Mouse (Mus musculus): ENCODE measurements around the gene Fbh1.

Fbh1 gene

DNA sequence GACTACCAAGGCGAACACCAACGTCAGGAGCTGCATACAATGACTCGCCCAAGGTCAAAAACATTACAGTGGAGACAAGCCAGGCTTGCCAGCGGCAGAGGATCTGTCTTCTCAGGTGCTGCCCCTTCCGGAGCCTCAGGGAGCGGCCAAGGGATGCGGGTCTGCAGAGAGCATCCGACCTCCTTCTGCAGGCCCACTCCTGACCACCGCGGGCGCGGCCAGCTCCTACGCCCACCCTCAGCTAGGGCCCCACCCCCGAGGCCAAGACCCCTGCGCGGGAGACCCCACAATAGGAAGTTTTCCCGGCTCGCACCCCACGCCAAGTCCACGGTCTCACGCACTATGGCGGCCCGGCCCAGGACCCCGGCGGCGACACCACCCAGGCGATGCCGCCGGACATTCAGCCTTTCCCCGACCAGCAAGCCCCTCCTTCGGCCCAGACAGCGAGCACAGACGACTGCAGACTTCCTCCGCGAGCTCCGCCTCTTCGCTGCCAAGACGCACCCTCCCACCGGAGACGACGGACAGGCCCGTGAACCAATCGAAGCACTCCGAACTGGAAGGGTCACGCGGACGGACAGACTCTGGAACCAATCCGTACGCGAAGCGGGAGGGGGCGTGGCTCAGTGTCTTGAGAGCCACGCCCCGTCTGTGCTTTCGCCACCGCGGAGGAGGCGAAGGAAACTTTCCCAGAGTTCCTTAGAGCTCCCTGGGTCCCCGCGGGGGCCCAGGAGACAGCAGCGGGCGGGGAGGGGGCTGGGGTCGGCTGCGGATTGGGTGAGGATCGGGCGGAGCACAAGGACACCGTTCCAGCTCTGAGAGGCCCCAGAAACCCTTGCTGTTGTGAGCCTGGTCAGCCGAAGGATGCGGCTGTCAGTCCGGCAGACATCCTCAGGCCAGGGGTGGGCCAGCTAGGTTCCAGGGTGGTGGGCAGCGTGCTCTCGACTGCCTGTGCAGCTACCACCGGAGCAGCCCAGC lies at the start of gene Fbh1, which contains the start of gene Ankrd16:
Fbh1 (minus strand) TSS at position 492 of the 978 bp plus-strand sequence.
Ankrd16 (plus strand) TSS at position 786 of the 978 bp plus-strand sequence.
- peak; percentile 100 for DNase-seq (ENCODE audit: low spot score in 2 of 2)

DNA sequence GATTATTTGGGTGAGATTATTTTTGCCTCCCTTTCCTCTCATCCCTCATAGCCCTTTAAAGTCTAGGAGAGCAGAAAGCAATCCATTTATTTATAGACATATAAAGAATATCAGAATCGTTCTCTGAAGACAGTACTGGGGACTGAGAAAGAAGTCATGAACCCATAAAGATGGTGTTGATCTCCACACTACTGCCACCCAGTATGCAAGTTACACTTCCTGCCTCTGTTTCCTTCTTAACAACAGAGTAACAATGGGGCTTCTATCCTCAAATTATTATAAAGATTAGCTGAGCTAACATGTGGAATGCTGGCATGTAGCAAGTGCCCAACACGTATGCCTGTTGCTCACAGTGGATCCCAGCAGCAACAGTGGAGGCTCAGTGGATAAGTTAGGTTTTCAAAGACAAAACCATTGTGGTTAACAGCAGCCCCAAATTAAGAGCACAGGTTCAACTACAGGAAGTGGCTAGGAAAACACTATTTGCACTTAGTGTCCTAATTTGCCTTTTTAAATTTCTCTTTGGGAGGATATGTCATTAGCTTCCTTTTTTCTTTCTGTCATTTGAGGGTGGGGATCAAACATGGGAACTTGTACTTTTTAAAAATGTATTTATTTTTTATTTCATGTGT lies 24.0 kb upstream of the Fbh1 start:
- no peak for DNase-seq (ENCODE audit: low spot score in 2 of 2)

DNA sequence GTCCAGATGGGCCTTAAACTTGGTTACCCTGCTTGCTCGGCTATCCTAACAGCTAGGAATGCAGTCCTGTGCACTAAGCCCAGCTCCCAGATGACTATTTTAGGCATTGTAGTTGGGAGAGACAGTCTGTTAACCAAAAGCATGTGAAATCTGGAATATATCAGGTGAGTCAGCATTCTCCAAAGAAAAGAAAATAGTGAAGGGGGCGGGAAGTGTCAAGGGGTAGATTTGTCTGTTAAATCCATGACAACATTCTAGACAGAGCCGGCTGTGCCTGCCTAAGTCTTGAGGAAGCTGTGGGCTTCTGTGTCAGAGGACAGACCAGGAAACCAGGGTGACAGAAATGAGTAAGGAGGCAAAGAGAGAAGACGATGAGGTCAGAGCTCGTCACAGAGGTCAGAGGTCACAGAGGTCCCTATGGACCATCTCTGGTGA lies 20.6 kb upstream of the Fbh1 start:
- DNase-seq (ENCODE audit: low spot score in 2 of 2) = no peak

DNA sequence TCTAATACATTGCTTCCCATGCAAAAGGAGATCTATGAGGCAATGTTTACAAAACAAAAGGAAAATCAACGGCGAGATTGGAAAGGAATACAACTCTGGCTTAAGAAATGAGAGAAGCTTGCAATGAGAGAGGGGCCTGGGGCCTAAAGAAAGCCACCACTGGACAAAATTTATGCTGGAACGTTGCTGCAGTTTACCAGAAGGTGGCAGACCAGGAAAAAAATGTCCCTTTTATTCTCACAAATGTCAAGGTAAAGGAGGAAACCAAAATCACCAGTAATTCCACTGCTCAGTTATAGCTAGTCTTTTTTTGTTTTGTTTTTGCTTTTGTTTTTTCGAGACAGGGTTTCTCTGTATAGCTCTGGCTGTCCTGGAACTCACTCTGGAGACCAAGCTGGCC lies 17.3 kb upstream of the Fbh1 start:
- DNase-seq (ENCODE audit: low spot score in 2 of 2) = no peak

DNA sequence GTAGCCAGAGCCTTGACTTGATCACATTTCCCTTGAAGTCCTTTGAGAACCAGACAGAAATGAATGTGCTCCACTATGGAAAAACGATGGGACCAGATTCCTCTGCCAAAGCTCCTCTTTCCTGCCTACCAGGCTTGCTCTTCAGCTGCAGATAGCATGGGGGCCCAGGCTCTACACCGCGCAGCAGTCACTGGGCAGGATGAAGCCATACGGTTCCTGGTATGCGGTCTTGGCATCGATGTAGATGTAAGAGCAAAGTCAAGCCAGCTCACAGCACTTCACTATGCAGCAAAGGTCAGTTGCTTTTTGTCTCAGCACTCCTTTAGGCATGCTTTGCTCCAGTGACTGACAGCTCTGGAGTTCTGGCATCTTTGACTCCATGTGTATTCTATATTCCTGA lies 6.8 kb upstream of the Fbh1 start:
- no peak for DNase-seq (ENCODE audit: low spot score in 2 of 2)

DNA sequence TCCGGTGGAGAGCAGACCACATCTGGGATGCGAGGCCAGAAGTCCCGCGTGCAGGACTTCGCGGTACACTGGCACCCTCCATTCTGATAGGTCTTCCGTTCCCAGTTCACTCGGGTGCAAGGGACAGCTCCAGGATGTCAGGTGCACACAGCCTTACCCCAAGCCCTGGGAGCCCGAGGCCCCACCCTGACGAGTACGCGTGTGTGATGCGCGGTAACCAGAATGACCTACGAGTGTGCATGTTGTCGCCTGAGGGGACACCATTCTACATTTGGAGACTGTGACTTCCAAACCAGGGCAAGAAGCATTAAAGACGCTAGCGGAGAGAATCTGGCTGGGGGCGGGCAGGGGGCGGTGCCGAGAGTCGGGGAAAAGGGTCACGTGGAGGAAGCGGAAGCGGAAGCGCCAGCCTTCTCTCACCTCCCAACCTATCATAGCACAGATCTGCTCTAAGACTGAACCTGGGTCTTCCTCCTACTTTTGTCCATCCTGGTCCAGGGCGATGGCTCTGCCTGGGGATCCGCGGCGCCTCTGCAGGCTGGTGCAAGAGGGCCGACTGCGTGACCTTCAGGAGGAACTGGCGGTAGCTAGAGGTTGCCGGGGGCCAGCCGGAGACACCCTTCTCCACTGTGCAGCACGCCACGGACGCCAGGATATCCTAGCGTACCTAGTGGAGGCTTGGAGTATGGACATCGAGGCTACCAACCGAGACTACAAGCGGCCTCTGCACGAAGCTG lies 873 bp upstream of the Fbh1 start:
- DNase-seq (ENCODE audit: low spot score in 2 of 2) = peak; percentile 68 to 75

DNA sequence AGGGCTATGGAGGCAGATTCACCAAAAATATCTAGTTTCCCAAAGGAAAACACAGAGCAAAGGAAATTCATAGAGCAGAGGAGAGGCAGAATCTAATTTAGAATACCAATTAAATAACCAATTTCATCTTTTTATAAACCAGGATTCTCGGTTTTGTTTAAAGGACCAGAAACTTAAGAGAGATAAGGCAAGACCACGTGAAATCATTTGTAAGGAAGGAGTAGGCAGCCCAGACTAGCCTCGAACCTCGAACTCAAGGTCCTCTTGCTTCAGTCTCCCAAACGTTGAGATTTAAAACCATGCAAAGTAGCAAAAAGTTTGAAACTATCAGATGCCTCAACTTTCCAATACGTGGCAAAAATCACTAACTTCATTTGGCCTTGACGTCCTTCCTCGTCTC lies 967 bp downstream of the Fbh1 start:
- no peak for DNase-seq (ENCODE audit: low spot score in 2 of 2)

DNA sequence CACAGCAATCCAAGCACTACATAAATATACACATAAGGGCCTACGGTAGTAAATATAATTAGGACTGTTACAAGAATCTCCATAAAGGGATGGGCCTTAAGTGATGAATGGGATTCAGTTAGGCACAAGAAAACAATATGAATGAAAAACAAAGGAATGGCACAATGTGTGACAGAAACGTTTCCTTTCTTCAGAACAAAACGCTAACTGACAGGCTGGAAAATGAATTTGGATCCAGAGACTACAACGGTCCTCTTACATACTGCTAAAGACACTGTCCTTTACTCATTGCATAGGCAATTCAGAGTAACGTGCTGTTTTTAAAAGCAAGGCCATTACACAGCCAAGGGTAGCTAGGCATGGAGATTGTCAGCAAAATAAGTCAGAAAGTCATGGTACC lies 2.3 kb downstream of the Fbh1 start:
- DNase-seq (ENCODE audit: low spot score in 2 of 2) = no peak

DNA sequence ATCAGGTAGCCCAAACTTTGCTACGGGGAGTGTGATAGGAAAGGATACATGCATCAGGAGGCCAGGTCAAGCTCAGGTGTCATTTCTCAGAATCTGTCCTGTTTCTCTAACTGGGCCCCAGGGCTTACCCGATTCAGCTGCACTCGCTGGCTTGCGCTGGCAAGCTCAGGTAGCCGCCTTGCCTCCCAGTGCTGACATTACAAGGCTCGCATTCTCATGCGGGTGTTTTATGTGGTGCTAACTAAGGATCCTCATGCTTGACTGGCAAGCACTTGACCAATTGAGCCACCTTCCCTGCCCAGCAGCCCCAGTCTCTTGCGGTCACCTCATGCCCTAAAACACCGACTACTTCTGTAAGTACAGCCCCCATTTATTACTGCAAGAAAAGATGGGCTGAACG lies 3.0 kb downstream of the Fbh1 start:
- no peak for DNase-seq (ENCODE audit: low spot score in 2 of 2)

DNA sequence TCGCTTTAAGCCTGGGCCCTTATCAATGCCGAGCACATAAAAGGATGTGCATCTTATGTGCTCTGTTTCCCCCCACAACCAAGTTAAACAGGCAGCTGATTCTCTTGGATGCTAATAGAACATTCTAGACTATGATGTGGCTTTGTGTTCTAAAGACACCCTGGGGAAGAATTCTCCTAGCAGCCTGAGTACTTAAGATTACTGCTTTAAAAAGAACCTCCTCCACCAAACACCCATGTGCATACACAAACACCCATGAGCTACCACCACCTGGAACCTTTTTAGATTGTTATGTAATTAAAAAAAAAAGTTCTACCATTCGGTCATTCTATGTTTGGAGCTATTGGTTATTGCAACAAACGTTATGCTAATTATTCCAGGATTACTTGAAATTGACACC lies 5.0 kb downstream of the Fbh1 start:
- DNase-seq (ENCODE audit: low spot score in 2 of 2) = no peak

DNA sequence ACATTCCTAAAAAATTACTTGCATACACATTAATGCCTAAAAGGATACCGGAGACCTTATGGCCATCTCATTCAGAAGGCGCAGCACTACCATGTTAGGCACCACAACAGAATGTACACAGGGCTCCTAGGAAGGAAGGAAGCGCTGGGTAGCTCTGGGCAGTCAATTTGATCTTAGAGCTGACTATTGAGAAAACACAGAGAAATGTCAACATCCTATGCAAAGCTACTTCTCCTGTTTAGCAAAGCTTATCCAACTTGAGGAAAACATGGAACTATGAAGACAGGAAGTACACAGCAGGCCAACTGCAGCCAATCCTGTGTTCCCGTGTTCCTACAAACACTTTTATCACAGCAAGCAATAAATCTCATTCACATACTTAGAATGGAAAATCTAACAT lies 5.7 kb downstream of the Fbh1 start:
- no peak for DNase-seq (ENCODE audit: low spot score in 2 of 2)

DNA sequence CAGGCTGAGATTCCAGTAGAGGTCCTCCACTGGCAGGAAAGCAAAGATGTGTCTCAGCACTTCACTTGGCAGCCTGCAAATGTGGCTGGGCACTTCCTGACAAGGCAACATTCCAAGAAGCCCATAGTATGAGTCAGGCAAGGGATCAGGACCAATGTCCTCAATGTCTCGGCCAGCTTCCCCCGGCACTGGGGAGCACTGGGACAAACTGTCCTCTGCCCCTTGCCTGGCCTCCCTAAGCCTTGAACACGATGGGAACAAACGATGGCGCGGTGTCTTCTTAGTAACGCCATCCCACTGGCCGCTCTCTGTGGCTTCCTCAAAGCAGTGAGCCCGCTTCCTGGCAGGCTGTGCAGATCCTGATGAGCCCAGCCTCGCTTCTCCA lies 10.2 kb downstream of the Fbh1 start:
- no peak for DNase-seq (ENCODE audit: low spot score in 2 of 2)

DNA sequence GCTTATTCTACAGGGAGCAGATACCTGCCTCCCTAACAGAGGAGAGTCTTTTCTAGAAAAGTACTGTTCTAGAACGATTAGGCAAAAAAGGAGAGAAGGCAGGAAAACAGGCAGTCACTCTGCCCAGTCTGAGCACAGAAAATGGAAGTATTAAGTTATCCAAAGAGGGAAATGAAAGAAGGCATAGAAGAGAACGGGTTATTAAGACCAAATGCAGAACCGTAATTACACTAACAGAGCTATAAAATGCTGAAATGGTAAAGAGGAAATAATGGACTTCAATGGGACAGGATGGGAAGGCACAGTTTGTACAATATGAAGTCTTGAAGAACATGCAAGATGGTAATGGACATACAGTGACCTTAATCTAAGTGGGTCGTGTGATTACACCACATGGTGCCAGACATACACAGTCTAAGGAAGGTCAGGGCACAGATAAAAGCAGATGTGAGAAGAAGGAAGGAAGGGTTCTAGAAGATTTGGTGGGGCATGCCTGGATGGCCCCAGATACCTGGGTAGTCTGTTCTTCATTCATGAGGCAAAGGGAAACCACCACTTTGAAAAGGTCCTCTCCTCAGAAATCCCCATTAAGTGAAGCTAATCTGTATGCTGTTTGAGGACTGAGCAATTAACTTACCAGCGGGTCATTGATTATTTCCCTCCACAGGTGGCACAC lies 10.8 kb downstream of the Fbh1 start:
- no peak for DNase-seq (ENCODE audit: low spot score in 2 of 2)

DNA sequence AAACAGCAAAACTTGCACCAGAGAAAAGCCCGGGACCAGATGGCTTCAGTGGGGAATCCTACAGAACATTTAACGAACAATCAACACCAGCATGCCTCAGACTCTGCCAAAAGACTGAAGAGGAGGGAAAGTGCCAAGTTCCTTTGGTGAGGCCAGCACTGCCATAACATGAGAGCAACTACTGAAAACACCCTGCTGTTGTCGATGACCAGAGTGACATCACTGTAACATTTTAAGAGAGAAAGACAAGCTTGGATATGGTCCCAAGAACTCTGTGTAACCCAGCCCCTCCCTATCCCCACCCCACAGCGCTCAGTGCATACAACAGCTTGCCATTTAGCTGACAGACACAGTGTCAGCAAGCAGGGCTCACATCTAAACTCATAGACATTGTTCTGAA lies 11.7 kb downstream of the Fbh1 start:
- DNase-seq (ENCODE audit: low spot score in 2 of 2) = no peak

DNA sequence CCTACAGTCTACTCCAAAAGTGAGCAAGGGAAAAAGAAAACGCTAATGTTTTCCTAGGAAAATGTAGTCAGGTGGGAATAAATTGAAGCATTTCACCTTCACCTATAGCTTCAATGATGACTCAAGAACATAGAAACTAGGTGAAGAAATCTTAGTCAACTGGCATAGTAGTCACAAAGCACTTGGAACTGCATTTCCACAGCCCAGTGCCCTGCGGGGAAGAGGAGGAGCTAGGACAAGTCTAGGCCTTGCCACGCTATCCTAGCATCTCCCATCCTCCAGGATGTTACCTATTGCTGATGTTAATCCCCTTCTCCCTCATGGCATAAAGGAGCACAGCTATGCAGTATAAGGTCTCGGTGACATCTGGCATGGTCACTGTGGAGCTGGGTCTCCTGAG lies 14.8 kb downstream of the Fbh1 start:
- DNase-seq (ENCODE audit: low spot score in 2 of 2) = no peak

DNA sequence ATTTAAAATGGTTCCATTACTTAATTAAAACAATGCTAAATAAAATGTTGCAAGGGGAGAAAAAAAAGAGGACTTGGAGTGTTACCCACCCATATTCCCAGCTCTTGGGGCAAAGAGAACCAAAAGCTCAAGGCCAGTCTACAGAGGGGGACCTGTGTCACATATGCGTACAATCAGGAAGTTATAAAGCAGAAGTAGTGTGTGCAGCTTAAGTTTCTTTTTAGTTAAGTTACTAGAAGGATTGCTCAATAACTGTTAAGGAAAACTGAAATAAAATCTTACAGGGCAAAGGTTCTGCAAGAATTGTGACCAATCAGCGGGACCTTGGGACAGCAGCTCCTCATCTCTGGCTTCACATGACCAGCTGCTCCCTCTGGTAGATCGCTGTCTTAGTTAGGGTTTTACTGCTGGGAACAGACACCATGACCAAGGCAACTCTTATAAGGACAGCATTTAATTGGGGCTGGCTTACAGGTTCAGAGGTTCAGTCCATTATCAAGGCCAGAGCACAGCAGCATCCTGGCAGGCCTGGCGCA lies 37.8 kb downstream of the Fbh1 start:
- no peak for DNase-seq (ENCODE audit: low spot score in 2 of 2)

DNA sequence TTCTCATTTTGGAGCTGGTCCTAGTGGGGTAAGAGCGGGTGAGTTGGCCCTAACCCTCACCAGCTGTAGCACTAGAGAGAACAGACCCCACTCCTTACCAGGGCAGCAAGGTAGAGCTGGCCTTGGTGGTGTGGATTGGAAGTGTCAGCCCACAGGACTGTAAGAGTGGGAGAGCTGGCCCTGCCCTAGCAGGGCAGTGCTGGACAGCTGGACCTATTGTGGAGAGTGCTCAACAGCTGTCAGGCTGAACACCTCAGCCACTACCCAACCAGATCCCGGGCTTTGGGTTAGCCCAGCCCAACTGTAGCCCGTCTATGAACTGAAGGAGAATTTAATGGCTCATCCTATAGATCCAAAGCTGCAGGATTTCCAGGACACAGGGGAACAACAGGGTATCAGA lies 38.6 kb downstream of the Fbh1 start:
- no peak for DNase-seq (ENCODE audit: low spot score in 2 of 2)

DNA sequence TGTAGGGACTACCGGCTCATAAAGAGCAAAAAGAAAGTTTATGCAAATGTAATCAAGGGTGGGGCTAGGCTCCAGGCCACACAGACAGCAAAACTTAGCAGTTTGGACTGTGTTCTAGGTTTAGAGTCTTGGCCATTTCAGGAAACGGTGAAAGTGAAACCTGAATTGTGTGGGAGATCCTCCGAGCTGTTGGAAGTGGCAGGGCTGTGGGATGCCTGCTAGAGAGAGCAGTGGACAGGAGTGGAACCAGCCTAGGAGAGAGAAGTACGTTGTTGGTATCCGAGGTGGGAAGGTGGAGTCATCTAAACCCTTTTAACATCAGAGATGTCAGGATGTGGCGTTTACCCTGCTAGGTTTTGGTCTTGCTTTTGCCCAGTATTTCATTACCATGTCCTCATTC lies 41.5 kb downstream of the Fbh1 start:
- DNase-seq (ENCODE audit: low spot score in 2 of 2) = no peak

DNA sequence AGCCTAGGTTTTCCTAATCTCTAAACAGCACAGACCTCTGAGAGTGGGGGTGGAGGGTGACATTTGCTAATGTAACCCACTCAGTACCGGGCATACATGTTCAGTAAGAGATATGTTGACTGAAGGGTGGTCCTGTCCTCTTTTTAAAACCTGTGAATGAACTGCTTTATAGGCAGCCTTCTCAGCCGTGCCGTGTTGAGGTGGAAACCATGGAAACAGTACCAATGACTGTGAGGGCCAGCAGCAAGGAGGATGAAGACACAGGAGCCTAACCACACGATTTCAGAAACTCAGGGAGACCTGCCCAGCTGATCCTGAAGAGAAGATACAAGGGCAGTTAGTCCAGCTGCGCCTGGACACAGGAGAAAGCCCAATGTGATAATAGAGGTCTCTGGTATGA lies 44.4 kb downstream of the Fbh1 start:
- DNase-seq (ENCODE audit: low spot score in 2 of 2) = no peak

DNA sequence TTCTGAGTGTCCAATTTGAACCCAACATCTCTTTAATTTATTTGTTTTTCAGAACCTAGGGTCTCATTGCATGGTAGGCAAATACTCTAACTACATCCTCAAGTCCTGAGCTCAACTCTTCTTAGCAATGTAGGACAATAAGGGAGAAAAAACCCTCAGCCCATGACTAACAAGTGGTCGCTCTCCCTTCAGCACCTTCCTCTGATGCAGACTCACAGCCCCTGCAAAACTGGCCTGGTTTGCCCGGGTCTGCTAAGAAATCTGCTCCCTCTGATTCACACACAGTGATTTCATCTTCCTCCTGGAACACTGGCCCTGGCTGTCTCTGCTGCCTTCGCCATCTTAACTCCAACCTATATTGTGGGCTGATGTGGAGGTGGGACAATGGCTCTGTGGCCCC lies 48.3 kb downstream of the Fbh1 start:
- no peak for DNase-seq (ENCODE audit: low spot score in 2 of 2)

DNA sequence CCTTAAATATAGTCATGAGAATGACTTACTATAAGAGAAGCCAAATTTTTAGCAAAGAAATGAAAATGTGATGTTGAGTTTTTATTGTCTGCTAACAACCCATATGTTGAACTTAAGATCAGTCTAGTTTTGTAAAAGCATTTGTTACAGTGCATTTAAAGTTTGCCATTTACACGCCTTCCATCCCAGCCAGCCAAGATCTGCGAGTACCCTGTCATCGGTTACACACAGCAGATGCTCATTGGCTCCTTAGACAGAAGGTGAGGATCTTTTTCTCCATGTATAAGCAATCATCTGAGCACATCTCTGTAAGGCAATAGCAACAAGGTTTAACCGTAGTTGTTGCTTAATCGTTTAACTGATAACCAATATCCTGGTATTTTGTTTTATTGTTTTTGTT lies 49.8 kb downstream of the Fbh1 start:
- no peak for DNase-seq (ENCODE audit: low spot score in 2 of 2)

DNA sequence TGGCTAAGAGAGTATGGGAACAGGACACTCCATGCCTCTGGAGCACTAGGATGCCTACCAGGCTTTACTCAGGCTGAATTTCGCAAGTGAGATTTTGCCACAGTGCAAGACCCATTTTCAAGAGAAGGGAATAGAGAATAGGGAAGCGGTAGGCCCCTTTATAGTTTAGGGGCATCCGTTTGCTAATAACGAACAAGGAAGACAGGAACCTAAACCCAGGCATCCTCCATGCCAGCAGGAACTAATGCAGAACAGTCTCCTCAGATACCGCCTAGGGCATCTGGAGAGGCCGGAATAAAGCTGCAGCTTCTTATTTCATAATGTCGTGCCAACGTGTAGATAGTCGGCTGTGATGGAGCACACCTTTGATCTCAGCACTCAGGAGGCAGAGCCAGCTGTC lies 54.8 kb downstream of the Fbh1 start:
- DNase-seq (ENCODE audit: low spot score in 2 of 2) = no peak

All from frontal cortex, postnatal 25 days (tissue).